Mouse (Mus musculus) gastrocnemius, postnatal 4 days (tissue): ENCODE measurements at regions not wholly inside any gene's neighbourhood (a gene's known extent, or its start where the extent isn't known, plus 50 kb on each side); places are given as distances from the start of the nearest gene placed in this dataset. TPM values are rescaled to one million over a fixed set of nuclear protein-coding genes. Genes with fewer than 3 reads are reported as not detected.
A peak's percentile ranks its signal among the peaks of the same experiment; 100 is the strongest.

ENCODE experiments used
- DNase-seq, 2 experiments: peaks; one replicate each; pipeline ENCODE4 v3.0.0; 2021 to 2022; ENCODE audit warnings: low spot score in 2 of 2, mixed read lengths in 2 of 2
- microRNA-seq: library from miRNA; unstranded; fragments of <30 nt; microRNA quantifications from one replicate; pipeline ENCODE4 v1.2.0, GENCODE M21; 2021

DNA sequence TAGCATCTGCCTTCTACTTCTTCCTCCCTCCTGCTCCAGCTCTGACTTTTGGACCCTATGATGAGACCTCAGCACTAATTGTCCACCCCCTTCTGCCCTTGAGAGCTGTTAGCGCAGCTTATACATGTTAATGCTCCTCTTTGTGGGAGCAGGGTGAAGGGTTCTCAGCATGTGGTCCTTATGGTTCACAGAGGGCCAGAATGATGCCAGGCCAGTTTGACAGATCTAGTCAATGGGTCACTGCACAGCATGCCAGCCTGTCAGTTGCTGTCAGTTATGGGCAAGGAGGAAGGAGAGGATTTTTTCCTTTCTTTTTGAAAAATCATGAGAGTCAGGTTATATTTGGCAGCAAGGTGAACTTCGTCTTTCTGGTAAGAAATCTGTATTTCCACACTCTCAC is 68.4 kb downstream of the 4931417E11Rik start:
- DNase-seq: no peak

DNA sequence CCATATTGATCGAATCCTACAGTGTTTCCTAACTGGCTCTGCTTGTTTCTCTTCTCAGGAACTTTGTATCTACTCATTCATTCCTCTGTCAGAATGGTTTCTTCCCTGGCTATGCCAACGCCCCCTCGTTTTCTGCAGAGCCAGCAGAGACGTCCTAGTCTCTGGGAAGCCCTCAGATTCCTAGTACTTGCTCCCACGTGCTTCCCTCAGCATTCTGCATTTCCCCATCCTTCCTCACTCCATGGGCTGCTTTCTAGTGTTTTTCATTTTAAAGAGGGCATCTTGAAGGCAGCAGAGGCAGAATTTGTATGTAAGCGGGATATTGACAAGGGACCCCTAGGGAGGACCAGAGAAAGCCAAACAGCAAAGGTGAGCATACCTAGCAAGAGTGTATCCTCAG is 80.2 kb downstream of the 4931417E11Rik start:
- no peak for DNase-seq

DNA sequence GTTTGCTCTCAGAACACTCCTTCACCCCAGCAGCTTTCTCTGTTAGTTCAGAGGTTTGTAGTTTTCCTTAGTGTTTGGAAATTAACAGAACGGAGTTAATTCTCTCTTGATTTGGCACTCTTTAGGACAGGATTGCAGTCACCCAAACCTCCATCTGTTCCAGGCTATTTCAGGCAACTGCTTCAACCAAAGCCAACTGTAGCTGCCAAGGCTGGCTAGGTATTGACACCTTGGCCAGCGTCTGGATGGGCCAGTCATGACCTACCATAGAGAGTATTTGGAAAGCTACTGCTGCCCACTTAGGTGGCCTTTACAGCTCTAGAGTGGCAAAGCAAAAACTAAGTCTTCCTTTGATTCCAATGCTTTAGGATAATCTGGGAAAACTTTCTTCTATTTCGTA is 83.2 kb downstream of the 4931417E11Rik start:
- DNase-seq: no peak

DNA sequence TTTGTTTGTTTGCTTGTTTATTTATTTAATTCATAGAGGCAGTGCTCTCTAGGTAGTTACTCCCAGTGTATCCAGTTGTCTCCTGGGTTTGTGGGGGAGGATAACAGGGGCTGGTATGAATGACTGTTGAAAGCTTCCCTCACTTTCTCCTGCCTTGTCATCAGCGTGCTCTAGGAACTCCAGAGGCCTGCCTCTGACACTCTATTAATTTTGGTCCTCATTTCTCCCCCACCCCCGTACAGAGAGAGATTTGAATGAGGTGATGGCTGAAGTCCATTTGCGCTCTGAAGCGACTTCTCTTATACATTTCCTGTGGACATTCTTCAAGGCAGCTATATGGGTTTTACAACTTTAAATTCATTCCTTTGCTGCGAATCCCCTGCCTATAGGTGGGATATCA is 89.6 kb downstream of the 4931417E11Rik start:
- no peak for DNase-seq

GRCm38 (mm10) chr6:73377884-73378283 is 91.6 kb downstream of the 4931417E11Rik start:
- no peak for DNase-seq

- DNase-seq: no peak
Observed at GRCm38 (mm10) chr6:73376291-73376690, 93.2 kb downstream of the 4931417E11Rik start.

GRCm38 (mm10) chr6:73372901-73373300 is 96.6 kb downstream of the 4931417E11Rik start:
- no peak for DNase-seq

- DNase-seq: no peak
Observed at GRCm38 (mm10) chr6:73371866-73372265, 97.6 kb downstream of the 4931417E11Rik start.

- DNase-seq: no peak
Observed at GRCm38 (mm10) chr6:73370901-73371300, 98.6 kb downstream of the 4931417E11Rik start.

GRCm38 (mm10) chr6:73368836-73369141 is 100.7 kb downstream of the 4931417E11Rik start:
- no peak for DNase-seq

GRCm38 (mm10) chr6:73368047-73368835 is 101.2 kb downstream of the 4931417E11Rik start:
- no peak for DNase-seq

- DNase-seq: peak; percentile 32 to 62
Observed at GRCm38 (mm10) chr6:73367616-73368015, 101.9 kb downstream of the 4931417E11Rik start.

DNA sequence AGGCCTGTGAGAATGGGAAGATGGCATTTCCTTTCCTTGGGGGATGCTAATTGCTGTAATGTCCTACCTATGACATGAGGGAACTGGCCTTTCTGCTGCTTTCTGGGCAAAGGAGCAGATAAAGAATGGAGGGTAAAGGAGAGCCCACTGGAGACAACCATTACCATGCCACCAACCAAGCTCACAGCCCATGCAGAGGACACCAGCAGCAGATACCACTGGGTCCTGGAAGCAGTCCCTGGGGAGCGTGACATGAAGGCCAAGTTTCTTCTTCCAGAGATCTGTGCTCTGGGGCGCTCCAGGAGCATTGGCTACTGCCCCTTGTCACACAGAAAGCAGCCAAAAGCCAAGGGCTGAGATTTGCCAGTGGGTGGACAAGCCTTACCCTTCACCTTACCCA is 102.8 kb downstream of the 4931417E11Rik start:
- no peak for DNase-seq

DNA sequence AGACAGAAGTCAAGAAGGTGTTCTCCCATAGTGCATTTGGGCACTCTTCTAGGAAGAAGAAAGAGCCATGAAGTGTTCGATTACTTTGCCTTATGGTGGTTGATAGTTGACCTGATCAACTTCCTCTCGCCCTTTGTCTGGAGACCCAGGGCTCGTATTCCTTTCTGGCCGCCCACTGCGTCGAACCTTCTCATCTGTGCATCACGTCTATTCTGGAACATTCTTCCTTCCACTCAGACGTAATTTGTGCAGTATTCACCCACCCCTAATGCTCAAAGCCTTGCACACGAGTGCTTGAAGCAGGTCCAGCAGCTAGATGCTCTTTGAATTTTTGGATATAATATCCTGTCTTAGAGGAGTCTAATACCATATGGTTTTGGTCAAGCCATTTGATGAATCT is 104.2 kb downstream of the 4931417E11Rik start:
- no peak for DNase-seq

DNA sequence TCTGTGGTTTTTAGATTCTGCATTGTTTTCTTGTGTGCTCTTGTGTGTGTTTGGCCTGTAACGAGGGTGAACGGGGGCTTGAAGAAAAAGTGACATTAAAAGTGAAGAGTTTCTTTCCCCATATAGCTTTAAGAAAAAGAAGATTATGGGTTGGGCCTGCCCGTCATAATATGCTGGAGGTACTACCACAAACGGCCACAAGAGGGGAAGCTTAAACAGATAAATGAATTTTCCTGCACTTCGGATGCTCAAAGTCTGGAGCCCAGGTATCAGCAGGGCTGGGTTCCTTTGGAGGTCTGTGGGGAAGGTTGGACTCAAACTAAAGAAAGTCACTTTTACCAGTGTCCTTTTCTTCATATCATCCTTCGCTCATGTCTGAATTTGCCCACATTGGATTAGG is 86.8 kb downstream of the Suclg1 start:
- DNase-seq: no peak

GRCm38 (mm10) chr6:73329666-73330065 is 81.5 kb downstream of the Suclg1 start:
- no peak for DNase-seq

Small RNA genes lying in the stretch of these regions (microRNA-seq; reads per million reads assigned to microRNA genes)
- gene Gm24370: not detected
